Mouse (Mus musculus): ENCODE data around the gene Tspan10. TPM values are rescaled to one million over a fixed set of nuclear protein-coding genes. Genes with fewer than 3 reads are reported as not detected.

Tspan10 gene
- total RNA-seq (2023): 0.69 to 24.1 TPM in 2 of 4 replicates, not detected in the others

GRCm38 (mm10) chr11:120442344-120442743 lies at the start of gene Tspan10:
TSS of gene Tspan10 (plus strand) at chr11:120442644.

GRCm38 (mm10) chr11:120437152-120437856 lies 5.1 kb upstream of the Tspan10 start, which contains the start of gene Nploc4:
TSS of gene Nploc4 (minus strand) at chr11:120437708.

GRCm38 (mm10) chr11:120453306-120453705 lies 10.9 kb downstream of the Tspan10 start, which contains the start of gene Pde6g:
TSS of gene Pde6g (minus strand) at chr11:120453500.

GRCm38 (mm10) chr11:120457772-120458751 lies 15.6 kb downstream of the Tspan10 start, which contains the start of the genes Oxld1 and Ccdc137:
TSS of gene Oxld1 (minus strand) at chr11:120458068.
TSS of gene Ccdc137 (plus strand) at chr11:120458115.

GRCm38 (mm10) chr11:120467051-120467735 lies 24.7 kb downstream of the Tspan10 start, which contains the start of gene Arl16:
TSS of gene Arl16 (minus strand) at chr11:120467607.

GRCm38 (mm10) chr11:120484265-120484981 lies 42.0 kb downstream of the Tspan10 start, which contains the start of gene Mrpl12:
TSS of gene Mrpl12 (plus strand) at chr11:120484613.

GRCm38 (mm10) chr11:120491317-120492023 lies 49.0 kb downstream of the Tspan10 start, which contains the start of gene Slc25a10:
TSS of gene Slc25a10 (plus strand) at chr11:120491840.

Other genes starting within 250 kb of the Tspan10 start
- 0.12 to 0.75 TPM (median 0.14 TPM) in 3 of 4 replicates, not detected in the other for gene Bahcc1, start 209.7 kb upstream of the Tspan10 start, total RNA-seq (2023)
- 1,282 to 1,325 TPM (median 1,304 TPM) in 4 replicates for gene Actg1, start 94.1 kb upstream of the Tspan10 start, total RNA-seq (2023)
- gene Fscn2, start 81.1 kb upstream of the Tspan10 start, total RNA-seq (2023): not detected in 4 replicates
- 16.9 to 32.5 TPM (median 24.3 TPM) in 4 replicates for gene Faap100, start 63.9 kb upstream of the Tspan10 start, total RNA-seq (2023)
- 65.3 to 69.1 TPM (median 67.1 TPM) in 4 replicates for gene Nploc4, start 4.9 kb upstream of the Tspan10 start, total RNA-seq (2023)
- gene Pde6g, start 10.9 kb downstream of the Tspan10 start, total RNA-seq (2023): 0.88 TPM in 1 of 4 replicates, not detected in the others
- gene Oxld1, start 15.4 kb downstream of the Tspan10 start, total RNA-seq (2023): 4.3 to 7.5 TPM (median 4.8 TPM) in 4 replicates
- 28.8 to 40.2 TPM (median 32.1 TPM) in 4 replicates for gene Ccdc137, start 15.5 kb downstream of the Tspan10 start, total RNA-seq (2023)
- gene Arl16, start 25.0 kb downstream of the Tspan10 start, total RNA-seq (2023): 4.9 to 14.4 TPM (median 11.7 TPM) in 4 replicates
- 31.5 to 40.7 TPM (median 34.0 TPM) in 4 replicates for gene Mrpl12, start 42.0 kb downstream of the Tspan10 start, total RNA-seq (2023)
- gene Slc25a10, start 49.2 kb downstream of the Tspan10 start, total RNA-seq (2023): 12.3 to 14.2 TPM (median 13.2 TPM) in 4 replicates
- not detected in 4 replicates for gene Gcgr, start 88.1 kb downstream of the Tspan10 start, total RNA-seq (2023)
- 38.2 to 45.1 TPM (median 40.3 TPM) in 4 replicates for gene Mcrip1, start 107.1 kb downstream of the Tspan10 start, total RNA-seq (2023)
- gene Ppp1r27, start 108.5 kb downstream of the Tspan10 start, total RNA-seq (2023): not detected in 4 replicates
- gene P4hb, start 130.6 kb downstream of the Tspan10 start, total RNA-seq (2023): 147 to 174 TPM (median 161 TPM) in 4 replicates
- 511 to 532 TPM (median 521 TPM) in 4 replicates for gene Arhgdia, start 139.0 kb downstream of the Tspan10 start, total RNA-seq (2023)
- gene Alyref, start 155.7 kb downstream of the Tspan10 start, total RNA-seq (2023): 140 to 161 TPM (median 155 TPM) in 4 replicates
- gene Anapc11, start 155.8 kb downstream of the Tspan10 start, total RNA-seq (2023): 39.9 to 45.2 TPM (median 44.4 TPM) in 4 replicates
- not detected in 4 replicates for gene Npb, start 165.8 kb downstream of the Tspan10 start, total RNA-seq (2023)
- gene Pcyt2, start 175.3 kb downstream of the Tspan10 start, total RNA-seq (2023): 101 to 110 TPM (median 102 TPM) in 4 replicates
- gene Sirt7, start 182.6 kb downstream of the Tspan10 start, total RNA-seq (2023): 95.8 to 118 TPM (median 106 TPM) in 4 replicates
- gene Mafg, start 191.0 kb downstream of the Tspan10 start, total RNA-seq (2023): 66.1 to 75.4 TPM (median 73.7 TPM) in 4 replicates
- 0.81 to 4.3 TPM (median 1.4 TPM) in 4 replicates for gene Pycr1, start 201.1 kb downstream of the Tspan10 start, total RNA-seq (2023)
- gene Myadml2, start 205.5 kb downstream of the Tspan10 start, total RNA-seq (2023): 1.5 to 2.0 TPM in 2 of 4 replicates, not detected in the others
- not detected in 4 replicates for gene Notum, start 218.5 kb downstream of the Tspan10 start, total RNA-seq (2023)
- gene Aspscr1, start 230.3 kb downstream of the Tspan10 start, total RNA-seq (2023): 95.9 to 114 TPM (median 110 TPM) in 4 replicates

All from B cell, adult 62 days (primary cell).